Mouse (Mus musculus) T-cell, adult 2 months (primary cell): ENCODE results near the gene Sult6b1.

Experiments used
- DNase-seq: peaks from one replicate; pipeline ENCODE4 v3.0.0; 2022; ENCODE audit warnings: low spot score

Gene Sult6b1

DNA sequence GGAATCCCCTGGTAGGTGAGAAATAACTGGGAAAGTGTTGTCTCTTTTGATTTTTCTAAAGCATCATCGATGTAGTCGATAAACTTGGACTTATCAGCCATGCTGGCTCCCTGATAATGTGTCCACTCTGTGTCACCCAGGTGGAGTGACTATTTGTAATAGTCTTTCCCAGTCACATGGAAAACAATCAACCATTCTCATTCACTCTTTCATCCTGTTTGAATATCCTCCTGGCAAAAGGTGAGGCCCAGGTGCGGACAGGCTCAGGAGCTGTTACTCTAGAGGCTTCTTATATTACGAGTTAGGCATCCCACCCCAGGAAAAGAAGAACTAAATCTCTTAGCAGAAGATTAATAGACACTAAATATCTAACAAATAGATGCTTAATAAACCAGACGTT is at the start of gene Sult6b1:
Gene Sult6b1 (minus strand): TSS at position 101 of the 400 bp plus-strand sequence.
- DNase-seq: no peak

DNA sequence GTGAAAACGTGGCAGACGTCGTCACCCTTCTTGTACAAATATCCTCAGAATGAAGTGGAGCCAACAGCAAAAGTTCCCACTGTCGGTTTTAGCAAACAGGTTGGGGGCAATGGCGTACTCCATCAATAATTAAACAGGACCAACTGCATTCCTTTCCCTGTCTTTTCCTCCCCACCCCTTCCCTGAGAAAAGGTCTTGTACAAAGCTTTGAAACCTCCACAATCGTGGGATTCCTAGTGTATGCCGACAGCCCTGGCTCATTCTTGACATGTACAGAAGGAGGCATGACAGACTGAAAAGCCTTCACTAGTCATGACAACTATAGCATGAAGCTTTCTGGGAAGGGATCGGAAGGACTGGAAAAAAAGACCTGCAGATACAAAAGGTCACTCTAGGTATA is 46.4 kb upstream of the Sult6b1 start:
- DNase-seq: no peak

DNA sequence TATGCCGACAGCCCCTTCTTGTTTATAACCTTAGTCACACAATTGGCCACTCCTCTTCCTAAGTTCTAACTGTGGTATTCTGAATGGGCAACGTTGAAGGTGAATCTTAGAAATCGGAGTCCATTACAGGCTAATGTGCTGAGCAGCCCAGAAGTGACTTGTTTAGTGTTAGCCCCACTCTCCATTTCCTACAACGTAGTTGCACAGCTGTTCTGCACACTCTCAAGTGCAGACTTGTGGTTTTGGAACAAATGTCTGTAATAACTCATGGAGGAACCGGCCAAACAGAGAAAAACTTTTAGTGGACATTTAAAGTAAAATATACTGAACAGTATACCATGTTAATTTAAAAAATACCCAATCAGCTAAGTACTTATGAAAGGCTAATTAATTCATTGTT is 45.3 kb upstream of the Sult6b1 start:
- DNase-seq: no peak

DNA sequence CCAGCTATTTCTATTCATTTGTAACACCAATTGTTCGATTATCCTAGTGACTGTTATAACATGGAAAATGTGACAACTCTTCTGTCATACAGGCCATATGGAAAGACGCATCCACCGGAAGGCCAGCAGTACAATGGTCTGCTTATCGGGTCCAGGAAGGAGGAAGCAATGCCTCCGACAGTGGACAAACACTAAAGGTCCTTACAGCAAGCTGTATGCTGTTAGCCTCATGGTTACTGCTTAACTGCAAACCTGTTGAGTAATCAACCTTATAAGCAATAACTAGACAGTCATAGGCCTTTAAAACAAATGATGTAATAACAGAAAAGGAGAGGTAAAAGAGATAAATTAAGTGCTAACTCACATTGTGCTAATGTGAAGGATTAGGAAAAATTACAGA is 44.4 kb upstream of the Sult6b1 start:
- DNase-seq: no peak

DNA sequence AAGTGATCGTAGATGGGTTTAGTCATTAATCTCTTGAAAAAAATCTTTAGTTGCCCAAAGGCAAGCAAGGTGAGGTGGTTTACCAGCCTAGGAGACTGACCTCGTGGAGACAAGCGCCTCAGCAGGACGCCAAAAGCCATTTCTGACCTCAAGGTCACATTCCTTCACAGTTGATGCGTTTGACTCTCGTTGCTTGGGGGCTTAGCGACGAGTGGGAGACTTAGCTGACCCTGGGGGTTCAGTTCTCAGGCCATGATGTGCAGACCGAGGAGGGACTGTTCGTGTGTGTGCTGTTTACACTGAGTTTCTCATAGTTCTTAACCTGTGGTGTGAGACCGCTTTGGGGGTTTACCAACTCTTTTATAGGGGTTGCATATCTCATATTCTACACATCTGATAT is 35.8 kb upstream of the Sult6b1 start:
- no peak for DNase-seq

DNA sequence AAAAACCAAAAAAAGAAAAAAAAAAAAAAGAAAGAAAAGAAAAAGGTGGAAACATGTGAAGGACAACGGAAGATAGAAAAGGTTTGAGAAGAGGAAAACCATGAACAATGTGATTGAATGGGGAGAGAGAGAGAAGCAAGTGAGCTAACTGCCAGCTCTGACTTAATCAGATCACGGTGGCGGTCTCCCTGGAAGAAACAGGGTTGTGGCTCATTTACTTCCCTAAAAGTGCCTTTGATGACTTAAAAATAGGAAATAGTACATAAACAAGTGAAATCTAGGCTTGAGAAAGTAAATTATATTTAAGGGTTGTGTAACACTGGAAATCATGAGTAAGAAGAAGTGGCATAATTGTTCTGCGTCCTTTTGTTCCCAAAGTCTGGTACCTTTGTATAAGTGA is 32.1 kb upstream of the Sult6b1 start:
- DNase-seq: no peak

DNA sequence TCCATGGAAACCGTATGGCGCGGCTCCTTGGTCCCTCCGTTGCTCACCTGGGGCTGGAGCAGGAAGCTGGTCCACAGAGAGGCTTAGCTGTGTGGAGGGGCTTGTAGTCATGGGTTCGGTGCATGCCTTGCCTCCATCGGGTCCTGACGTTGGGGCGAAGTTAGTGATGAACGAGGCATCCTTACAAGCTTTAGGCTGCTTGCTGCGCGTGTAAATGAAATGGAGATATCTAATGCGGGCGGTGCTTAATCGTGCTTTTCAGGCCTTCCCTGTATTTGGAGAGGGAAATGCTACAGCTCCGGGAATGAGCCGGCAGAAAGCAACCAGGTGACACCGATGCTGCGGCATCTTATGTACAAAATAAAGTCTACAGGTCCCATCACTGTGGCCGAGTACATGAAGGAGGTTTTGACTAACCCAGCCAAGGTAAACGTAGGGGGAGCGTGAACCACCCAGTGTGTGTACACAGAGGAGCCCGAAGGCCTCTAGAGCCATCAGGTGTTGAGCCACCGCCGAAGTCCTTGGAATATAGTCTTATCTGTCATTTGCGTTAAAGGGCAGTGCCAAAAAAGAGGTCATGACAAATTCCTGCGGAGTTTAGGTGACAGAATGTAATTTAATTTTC is 30.5 kb upstream of the Sult6b1 start:
- DNase-seq: no peak

DNA sequence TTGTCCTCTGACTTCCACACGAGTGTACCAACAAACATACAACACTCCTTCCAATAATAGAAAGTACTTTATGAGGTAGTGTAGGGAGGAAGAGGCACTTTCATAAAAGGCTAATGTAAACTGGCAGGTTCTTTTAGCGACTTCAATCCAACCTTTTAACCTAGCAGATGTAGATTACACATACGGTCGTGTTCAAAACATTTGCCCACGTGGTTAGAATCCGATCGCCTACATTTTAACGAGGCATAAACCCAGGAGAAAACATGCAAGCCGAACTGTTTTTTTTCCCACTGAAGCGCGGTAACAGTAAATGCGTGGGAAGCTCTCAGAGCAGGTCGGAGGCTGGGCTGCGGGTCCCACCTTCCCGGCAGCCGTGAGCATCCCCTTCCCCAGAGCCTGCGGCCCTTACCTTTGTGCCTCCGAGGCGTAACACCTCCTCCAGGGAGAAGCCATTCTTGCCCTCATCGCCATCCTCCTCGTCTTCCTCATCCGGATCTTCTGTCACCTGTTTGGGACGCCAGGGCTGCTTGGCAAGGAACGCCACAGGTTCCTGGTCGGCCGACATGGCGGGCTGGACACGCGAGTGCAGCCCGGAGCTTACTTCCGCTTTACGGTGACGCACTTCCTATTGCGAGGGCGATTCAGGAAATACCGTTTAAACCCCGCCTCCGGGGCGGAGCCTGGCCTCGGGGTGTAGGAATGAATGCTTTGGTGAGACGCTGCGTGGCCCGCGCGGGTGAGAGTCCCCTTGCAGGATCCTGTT is 29.9 kb upstream of the Sult6b1 start, which contains the start of the genes Cebpz and Ndufaf7:
Gene Cebpz (minus strand): TSS at position 601 of the 763 bp plus-strand sequence.
Gene Ndufaf7 (plus strand): TSS at position 671 of the 763 bp plus-strand sequence.
- DNase-seq: peak; percentile 98

DNA sequence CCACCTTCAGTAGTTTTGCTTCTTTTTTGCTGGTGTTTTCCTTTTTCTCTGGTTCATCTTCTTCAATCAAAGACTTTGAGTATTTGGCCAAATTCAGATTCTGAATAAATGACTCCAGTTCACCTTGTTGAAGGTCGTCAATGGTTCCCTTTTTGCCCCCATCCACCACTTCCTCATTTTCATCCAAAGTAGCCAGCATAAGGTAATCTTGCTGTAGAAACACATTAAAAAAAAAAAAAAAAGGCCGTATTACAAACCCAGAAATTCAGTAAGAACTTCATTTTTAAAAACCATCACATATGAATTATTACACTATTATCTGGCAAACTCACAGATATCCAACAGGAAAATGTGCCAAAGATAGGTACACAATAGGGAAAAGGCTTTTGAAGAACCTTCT is 29.1 kb upstream of the Sult6b1 start:
- DNase-seq: no peak

DNA sequence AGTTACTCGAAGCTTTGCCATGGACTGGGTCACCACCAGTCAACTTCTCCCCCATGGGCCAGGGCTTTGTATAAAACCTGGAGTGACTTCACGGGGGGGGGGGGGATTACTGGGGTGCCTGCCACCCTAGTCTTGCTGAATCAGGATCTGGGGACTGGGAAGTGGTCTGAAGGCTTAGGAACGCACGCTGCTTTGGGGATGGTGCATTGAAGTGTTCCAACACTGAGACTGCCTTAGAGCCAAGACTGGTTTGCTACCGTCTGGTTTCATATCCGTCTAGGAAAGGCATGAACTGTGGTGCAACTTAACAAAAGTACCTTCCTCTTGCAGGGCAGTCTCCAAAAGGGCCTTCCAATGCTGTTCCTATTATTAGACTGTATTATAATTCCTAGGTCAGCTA is 10.9 kb upstream of the Sult6b1 start:
- no peak for DNase-seq

DNA sequence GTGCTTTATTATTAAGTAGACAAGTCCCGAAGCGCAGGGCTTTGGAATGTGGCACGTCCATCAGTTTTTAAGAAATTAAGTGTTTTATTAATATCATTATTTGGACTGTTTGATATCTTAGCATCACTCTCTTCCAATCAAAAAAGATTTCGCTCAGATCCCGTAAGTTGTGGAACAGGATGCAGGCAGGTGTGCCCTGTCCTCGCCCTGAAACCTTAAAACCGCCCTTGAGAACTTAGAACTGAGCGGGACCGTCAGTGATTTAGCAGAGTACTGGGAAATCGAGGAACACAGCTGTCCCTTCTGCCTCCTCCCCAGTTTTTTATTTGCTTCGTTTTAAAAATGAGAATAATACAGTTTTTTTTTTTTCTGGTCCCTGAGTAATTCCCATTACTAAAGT is 10.1 kb upstream of the Sult6b1 start:
- DNase-seq: no peak

DNA sequence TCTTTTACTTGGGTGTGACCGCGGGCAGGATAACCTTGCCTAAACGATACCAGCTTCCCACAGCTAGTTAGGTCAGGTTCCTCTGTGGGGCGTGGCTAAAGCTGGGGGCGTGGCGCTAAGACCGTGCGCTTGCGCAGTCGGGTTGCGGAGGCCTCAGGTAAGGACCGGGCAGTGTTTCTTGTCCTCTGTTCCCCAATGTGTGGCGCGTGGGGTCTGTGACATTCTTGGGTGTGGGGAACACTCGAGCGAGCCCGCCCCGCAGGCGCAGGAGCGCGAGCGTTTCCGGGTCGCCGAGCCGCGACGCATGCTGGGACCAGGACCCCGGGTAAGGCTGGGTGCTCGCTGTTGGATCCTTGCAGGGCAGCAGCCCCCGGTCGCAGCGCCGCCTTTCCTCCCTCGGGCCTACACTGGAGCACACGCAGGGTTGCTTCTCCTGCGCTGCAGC is 9.6 kb upstream of the Sult6b1 start, which contains the start of gene Cebpzos:
Gene Cebpzos (plus strand): TSS at position 132 of the 445 bp plus-strand sequence.
- DNase-seq: peak; percentile 84

DNA sequence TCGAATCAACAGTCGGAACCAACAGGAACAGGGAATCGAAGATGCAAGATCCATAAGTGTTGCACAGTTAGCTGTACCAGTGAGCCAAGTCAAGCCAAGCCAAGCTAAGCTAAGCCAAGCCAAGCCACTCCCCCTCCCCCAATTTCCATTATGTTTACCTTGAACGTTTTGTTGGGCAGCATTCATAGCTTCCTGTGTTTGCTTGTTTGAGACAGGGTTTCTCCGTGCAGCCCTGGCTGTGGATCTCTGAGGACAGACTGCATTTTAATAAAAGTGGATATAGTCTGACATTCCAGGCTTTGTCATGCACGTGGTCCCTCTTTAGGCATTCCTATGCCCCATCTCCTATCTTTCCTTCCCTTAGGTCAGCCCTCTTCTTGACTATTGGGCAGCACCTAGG is 9.0 kb upstream of the Sult6b1 start:
- no peak for DNase-seq

DNA sequence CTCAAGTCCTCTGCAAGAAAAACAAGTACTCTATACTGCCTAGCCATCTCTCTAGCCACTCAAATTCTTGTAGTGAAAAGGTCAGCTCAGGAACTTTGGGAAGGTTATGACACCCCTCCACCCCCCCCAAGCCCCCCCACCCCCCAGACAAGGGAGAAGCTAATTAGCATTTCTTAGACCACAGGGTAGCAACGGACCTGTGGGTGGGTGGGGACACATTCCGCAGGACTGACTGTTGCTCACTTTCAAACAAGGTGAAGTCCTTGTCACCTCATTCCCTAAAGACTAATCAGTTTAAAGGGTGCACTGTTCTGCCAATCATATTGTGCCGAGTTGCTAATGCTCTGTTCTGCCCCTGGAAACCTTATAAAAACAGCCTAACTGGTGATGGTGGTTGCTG is 7.1 kb upstream of the Sult6b1 start:
- no peak for DNase-seq

DNA sequence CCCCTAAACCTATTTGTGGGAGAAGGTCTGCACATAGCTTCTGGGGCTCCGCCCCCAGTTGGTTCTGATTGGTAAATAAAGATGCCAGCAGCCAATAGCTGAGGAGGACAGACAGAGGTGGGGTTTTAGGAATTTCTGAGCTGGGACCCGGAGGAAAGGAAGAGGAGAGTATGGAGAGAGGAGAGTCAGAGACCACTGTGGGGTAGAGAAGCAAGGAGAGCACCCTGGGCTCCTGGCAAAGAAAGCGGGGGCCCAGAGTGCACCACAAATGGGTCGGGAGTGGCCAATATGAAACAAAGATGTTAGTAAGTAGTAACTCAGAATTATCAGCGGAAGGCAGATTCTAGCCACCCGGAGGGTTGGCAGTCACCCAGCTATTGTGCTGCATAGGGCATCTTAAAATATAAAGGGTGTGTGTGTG is 6.1 kb upstream of the Sult6b1 start:
- DNase-seq: no peak

DNA sequence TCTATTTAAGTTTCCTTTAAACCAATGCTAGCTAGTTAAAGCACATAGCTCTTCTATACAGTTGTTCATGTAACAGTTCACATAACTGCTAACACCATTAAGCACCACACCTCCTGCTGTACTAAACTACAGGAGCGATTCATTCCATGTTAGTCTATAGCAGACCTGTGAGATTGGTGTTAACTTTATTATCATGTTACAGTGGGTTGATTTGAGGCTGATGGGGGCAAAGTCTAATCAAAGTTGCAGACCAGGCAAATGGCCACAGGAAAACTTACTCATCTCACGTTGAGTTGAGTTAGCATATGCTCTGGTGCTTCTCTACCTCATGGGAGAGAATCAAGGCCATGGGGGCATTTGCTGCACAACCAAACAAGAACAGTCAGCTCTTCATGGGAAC is 2.6 kb upstream of the Sult6b1 start:
- no peak for DNase-seq

DNA sequence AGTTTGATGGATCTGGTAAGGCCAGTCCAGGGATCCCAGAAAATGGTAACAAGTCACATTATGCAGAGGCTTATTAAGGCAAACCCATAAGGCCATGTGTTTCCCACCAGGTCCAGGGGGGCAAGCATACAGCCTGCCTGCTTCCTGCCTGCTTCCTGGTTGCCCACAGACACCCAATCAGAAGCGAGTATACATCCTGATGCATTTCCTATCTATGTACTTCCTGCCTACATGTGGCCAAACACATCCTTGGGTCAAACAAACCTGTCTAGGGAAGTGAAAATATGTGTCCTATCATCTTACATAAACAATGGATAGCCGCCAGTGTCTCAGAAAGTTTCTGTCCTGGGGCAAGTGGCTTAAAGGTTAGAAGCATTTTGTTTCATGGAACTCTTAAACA is 3.6 kb downstream of the Sult6b1 start:
- no peak for DNase-seq

DNA sequence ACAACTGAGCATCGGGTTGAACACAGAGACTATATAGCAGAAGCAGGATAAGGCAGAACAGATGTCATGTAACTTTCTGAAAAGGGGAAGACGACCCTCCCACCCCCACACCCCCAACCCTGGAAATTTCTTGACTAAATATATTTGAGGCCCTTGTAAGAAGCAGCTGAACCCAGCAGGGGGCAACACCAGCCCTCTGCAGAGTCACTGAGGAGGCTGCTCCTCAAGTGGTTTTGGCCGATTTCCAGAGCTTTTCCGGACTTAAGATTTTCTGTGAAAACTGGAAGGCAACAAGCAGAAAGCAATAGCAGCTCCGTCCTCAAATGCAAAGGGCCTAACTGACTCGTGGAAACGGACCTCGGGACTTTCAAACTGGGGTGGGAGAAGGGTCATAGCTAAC is 11.4 kb downstream of the Sult6b1 start:
- no peak for DNase-seq

DNA sequence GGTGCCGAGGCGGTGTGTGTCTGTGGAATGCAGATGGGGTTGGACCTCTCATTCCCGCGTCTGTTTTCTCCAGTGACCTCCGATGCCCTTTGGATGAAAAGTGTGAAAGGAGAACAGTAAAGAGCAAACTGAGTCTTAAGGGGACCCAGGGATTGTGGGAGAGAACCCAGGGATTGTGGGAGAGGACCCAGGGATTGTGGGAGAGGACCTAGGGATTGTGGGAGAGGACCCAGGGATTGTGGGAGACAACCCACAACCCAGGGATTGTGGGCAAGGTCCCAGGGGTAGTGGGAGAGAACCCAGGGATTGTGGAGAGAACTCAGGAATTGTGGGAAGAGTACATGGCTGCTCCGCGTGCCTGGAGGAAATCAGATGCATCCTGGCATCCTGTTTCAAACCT is 11.8 kb downstream of the Sult6b1 start:
- no peak for DNase-seq

DNA sequence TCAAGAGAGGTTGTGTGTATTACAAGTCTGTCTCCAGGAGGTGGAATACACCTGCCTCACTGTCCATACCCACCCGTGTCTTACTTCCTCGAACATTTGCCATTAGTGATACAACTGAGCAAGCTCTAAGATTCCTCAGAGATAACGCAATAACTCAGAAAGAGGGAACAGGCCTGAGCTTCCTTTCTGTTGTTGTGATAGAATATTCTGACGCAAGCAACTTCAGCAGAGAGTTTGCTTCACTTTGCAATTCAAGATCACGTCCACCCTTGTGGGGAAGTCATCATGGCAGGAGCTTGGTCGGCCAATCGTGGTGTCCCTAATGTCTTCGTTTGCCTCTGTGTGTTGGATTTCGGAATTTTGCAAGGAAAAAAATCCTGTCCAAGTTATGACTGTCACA is 15.8 kb downstream of the Sult6b1 start:
- no peak for DNase-seq

DNA sequence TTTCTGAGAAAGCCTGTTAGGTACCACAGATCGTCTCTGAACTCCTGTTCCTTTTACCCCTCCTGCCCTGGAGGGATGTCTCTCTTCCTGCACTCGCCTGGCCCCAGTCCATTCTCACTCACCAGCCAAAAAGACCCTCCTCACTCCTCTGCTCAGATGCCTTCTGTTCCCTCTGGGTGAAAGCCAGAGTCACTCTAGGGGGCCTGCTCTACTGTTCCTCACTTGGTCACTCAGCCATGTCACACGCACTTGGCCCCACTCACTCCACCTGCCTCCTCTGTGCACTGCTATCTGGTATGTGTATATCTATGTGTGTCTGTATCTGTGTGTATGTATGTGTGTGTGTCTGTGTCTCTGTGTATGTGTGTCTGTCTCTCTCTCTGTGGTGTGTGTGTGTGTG is 17.6 kb downstream of the Sult6b1 start:
- DNase-seq: no peak

DNA sequence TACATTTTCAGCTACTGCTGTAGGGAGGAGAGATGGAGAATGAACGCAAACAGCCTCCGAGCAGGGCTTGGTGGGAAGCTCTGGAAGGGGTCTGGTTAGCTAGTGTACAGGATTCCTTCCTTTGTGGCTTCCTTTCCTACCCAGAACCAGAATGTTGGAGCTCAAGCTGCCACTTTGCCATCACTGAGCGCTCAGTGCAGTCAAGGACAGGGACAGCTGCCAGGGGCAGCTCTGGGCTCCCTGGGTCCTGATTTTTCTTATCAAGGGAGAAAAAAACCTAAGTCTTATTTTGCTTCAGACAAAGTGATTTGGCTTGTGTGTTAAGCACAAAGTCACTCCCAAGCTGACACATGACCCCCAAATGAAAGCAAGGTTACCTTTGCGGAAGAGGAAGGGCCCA is 18.2 kb downstream of the Sult6b1 start:
- no peak for DNase-seq

DNA sequence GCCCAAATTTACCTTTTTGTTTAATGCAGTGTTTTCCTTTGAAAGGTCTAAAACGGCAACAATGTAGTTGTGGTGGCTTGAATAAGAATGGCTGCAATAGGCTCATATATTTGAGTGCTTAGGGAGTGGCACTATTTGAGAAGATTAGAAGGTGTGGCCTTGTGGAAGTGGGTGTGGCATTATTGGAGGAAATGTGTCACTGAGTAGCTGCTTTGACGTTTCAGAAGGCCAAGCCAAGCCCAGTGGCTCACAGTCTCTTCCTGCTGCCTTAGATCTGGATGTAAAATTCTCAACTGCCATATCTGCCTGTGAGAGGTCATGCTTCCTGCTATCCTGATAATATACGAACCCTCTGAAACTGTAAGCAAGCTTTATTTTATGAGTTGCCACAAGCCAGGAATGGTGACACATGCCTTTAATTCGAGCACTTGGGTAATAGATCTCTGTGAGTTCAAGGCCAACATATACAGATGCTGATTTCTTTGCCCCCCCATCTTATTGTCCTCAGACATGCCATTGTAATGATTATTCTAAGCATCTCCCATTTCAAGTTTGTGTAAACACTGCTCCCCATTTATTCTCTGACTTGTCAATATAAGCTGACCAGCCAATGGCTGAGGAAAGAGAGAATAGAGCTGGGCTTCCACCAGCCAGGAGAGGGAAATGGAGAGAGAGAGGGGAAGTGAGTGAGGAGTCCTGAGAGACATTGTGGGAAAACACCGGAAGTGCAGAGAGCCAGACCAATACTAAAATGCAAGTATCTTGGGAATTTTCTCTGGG is 21.3 kb downstream of the Sult6b1 start:
- no peak for DNase-seq
